Mouse (Mus musculus) layer of hippocampus, postnatal 10 days (tissue): ENCODE data around the gene Sec16a. TPM values are rescaled to one million over a fixed set of nuclear protein-coding genes. Genes with fewer than 3 reads are reported as not detected.
"Not testable (repeated sequence)": the region's sequence is repeated elsewhere in the genome, so short reads cannot be mapped to it uniquely, and the experiment has no call there.

Source experiments
- DNase-seq, 2 experiments: peaks; one replicate each; pipeline ENCODE4 v3.0.0; 2021; ENCODE audit warnings: low spot score in 2 of 2
- microRNA-seq, 2 experiments: library from miRNA; unstranded; fragments of <30 nt; microRNA quantifications; one replicate each; pipeline ENCODE4 v1.2.0; 2021
- total RNA-seq, 2 experiments: library from RNA; stranded (reverse); gene quantifications; 2 replicates each; pipeline ENCODE4 v1.2.3; 2021

Gene Sec16a
- total RNA-seq, 2 experiments from 2014 or later: 43.9 to 46.1 TPM

GRCm38 (mm10) chr2:26391617-26392016, 53.4 kb downstream of the Sec16a start:
- no peak for DNase-seq

- DNase-seq: no peak
These were observed 54.1 kb downstream of the Sec16a start for GRCm38 (mm10) chr2:26390954-26391353.

GRCm38 (mm10) chr2:26389154-26389690, 55.8 kb downstream of the Sec16a start, which contains the start of the genes Entr1 and Pmpca:
Entr1 (minus strand) TSS chr2:26389316.
Pmpca (plus strand) TSS chr2:26389339.
- DNase-seq: peak; percentile 82 to 88

- no peak for DNase-seq
These were observed 56.3 kb downstream of the Sec16a start for GRCm38 (mm10) chr2:26388682-26389153.

- DNase-seq: no peak
These were observed 57.3 kb downstream of the Sec16a start for GRCm38 (mm10) chr2:26387713-26388112.

- not testable (repeated sequence) for DNase-seq
These were observed 64.1 kb downstream of the Sec16a start for GRCm38 (mm10) chr2:26380871-26381270.

GRCm38 (mm10) chr2:26380131-26380771, 64.8 kb downstream of the Sec16a start, which contains the start of gene Snapc4:
Snapc4 (minus strand) TSS chr2:26380653.
- DNase-seq: peak; percentile 72 to 80

- no peak for DNase-seq
These were observed 72.6 kb downstream of the Sec16a start for GRCm38 (mm10) chr2:26372396-26372795.

GRCm38 (mm10) chr2:26368572-26368971, 76.4 kb downstream of the Sec16a start:
- DNase-seq: no peak

- no peak for DNase-seq
These were observed 77.1 kb downstream of the Sec16a start for GRCm38 (mm10) chr2:26367911-26368310.

- peak in 1 of 2 experiments; percentile 60 for DNase-seq
These were observed 80.1 kb downstream of the Sec16a start for GRCm38 (mm10) chr2:26364738-26365465.

- no peak for DNase-seq
These were observed 81.5 kb downstream of the Sec16a start for GRCm38 (mm10) chr2:26363481-26363880.

- no peak for DNase-seq
These were observed 82.0 kb downstream of the Sec16a start for GRCm38 (mm10) chr2:26362991-26363390.

- no peak for DNase-seq
These were observed 84.2 kb downstream of the Sec16a start, which contains the start of gene Card9 for GRCm38 (mm10) chr2:26360772-26361171. Card9 (minus strand) TSS chr2:26360918.

- no peak for DNase-seq
These were observed 85.0 kb downstream of the Sec16a start for GRCm38 (mm10) chr2:26359983-26360382.

Small RNAs within 50 kb of the gene (microRNA-seq; reads per million reads assigned to microRNA genes)
- 1.8 to 2.9 reads per million in 2 experiments for gene Mir6996

Other genes with a start within 250 kb of the Sec16a start
- not detected for gene Lhx3, start 236.9 kb downstream of the Sec16a start, total RNA-seq
- gene Qsox2, start 207.7 kb downstream of the Sec16a start, total RNA-seq: 10 to 100 TPM; 18.6 to 19.1 TPM
- gene Ccdc187, start 150.7 kb downstream of the Sec16a start, total RNA-seq: 1 to 10 TPM in 1 of 2 experiments, under 1 TPM in 1; 0.78 to 1.1 TPM
- gene Gpsm1, start 129.7 kb downstream of the Sec16a start, total RNA-seq: 10 to 100 TPM; 83.7 to 84.2 TPM
- 10 to 100 TPM; 26.6 to 27.1 TPM for gene Dnlz, start 93.1 kb downstream of the Sec16a start, total RNA-seq
- 1 to 10 TPM; 2.0 to 2.6 TPM for gene Card9, start 84.3 kb downstream of the Sec16a start, total RNA-seq
- 10 to 100 TPM; 80.5 to 89.7 TPM for gene Snapc4, start 64.6 kb downstream of the Sec16a start, total RNA-seq
- gene Entr1, start 55.9 kb downstream of the Sec16a start, total RNA-seq: 100 to 1,000 TPM; 176 TPM
- gene Pmpca, start 55.9 kb downstream of the Sec16a start, total RNA-seq: 100 to 1,000 TPM; 111 to 112 TPM
- gene Inpp5e, start 36.0 kb downstream of the Sec16a start, total RNA-seq: 10 to 100 TPM; 17.2 to 21.0 TPM
- 10 to 100 TPM; 43.9 to 46.7 TPM for gene Notch1, start 71.4 kb upstream of the Sec16a start, total RNA-seq
- 100 to 1,000 TPM in 1 of 2 experiments, 10 to 100 TPM in 1; 82.2 to 102 TPM for gene Egfl7, start 134.8 kb upstream of the Sec16a start, total RNA-seq
- not detected for gene Gm20532, start 141.4 kb upstream of the Sec16a start, total RNA-seq
- 1 to 10 TPM; 2.1 to 2.5 TPM for gene Agpat2, start 159.2 kb upstream of the Sec16a start, total RNA-seq
- 10 to 100 TPM; 75.0 to 82.7 TPM for gene Fam69b, start 183.2 kb upstream of the Sec16a start, total RNA-seq
- gene Lcn4, start 226.1 kb upstream of the Sec16a start, total RNA-seq: not detected